9 mouse cellular contexts compared by ENCODE assay signal in the genomic region with DNA sequence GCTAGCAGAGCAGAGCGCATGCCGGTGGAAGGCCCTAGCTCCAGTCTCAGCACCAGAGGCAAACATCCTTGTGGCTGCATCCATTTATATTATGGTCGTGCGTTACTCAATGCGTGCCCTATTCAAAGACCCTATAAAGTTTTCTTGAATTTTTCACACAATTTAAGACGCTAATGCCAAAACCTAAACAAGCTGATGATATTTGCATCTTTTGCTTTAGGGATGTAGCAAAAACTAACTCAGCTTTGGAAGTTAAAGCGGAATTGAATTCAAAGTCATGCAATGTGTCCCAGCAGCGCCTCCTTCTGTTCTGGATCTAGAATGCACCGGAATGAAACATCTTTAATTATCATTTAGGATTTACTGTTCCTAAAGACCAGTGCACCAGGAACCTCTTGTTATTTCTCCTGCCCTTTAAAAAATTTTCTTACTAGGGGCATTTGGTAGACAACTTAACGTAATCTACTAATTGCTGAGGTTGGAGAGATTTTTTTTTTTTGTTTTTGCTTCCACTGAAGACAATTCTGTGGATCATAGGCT. TPM values are rescaled to one million over a fixed set of nuclear protein-coding genes. Genes with fewer than 3 reads are reported as not detected.
A peak's percentile ranks its signal among the peaks of the same experiment; 100 is the strongest.
DNase-seq lines count a peak whose midpoint lies in the region; ATAC-seq lines count a peak whose summit lies in the region.
"Had no signal": no experiment of that assay in that cellular context is flagged by ENCODE, and none has a peak within 500 bp of the region (broad histone marks: within the 10 kb centered on the region; RNA-seq: fewer than 3 reads in every experiment).

No protein-coding gene starts in this region.

- no peaks in the 10 kb centered on the region for H3K4me1 ChIP-seq in limb, embryonic 11.5 days (ENCODE audit: control insufficient read depth, insufficient read depth, low read length)
- no peaks in the 10 kb centered on the region for H3K4me1 ChIP-seq in limb, embryonic 10.5 days
- H3K4me1 ChIP-seq: heart, embryonic 13.5 days had no signal

- H3K9ac ChIP-seq in limb, embryonic 11.5 days (ENCODE audit: low read length) = no peak overlapping the region
- H3K9ac ChIP-seq: heart, embryonic 13.5 days had no signal

- H3K4me2 ChIP-seq in limb, embryonic 11.5 days (ENCODE audit: low read depth, severe bottlenecking) = no peak overlapping the region
- H3K4me2 ChIP-seq: heart, embryonic 13.5 days had no signal

- H3K27me3 ChIP-seq in limb, embryonic 11.5 days (ENCODE audit: control insufficient read depth, insufficient read depth, low read length) = no peaks in the 10 kb centered on the region
- no peaks in the 10 kb centered on the region for H3K27me3 ChIP-seq in limb, embryonic 10.5 days (ENCODE audit: low read depth, poor library complexity, severe bottlenecking)
- H3K27me3 ChIP-seq: heart, embryonic 13.5 days had no signal

- H3K36me3 ChIP-seq in limb, embryonic 11.5 days (ENCODE audit: control insufficient read depth, insufficient read depth, low read length) = no peaks in the 10 kb centered on the region
- H3K36me3 ChIP-seq in limb, embryonic 10.5 days = no peaks in the 10 kb centered on the region
- H3K36me3 ChIP-seq: heart, embryonic 13.5 days had no signal

- peak; percentile 17 to 36 for DNase-seq in cerebellum, adult 18-20 months
- DNase-seq in limb, embryonic 11.5 days (ENCODE audit: low spot score) = peak; percentile 72
- DNase-seq in limb, embryonic 10.5 days (ENCODE audit: low spot score) = no peak
- peak; percentile 68 for DNase-seq in c-Kit-positive CD71-positive TER-119-negative erythroid progenitor cells, embryonic 14.5 days (ENCODE audit: low read depth)
- peak; percentile 21 to 57 for DNase-seq in kidney, postnatal 36 days
- peak; percentile 66 for DNase-seq in mesoderm, embryonic 11.5 days (ENCODE audit: low read depth, low spot score)
- DNase-seq in spleen, adult 12 weeks (ENCODE audit: low spot score) = no peak

- 34% methylated on average over 10 of the region's 10 CpGs for WGBS in limb, embryonic 11.5 days
- 33% methylated on average over 10 of the region's 10 CpGs for WGBS in limb, embryonic 10.5 days

- H3K27ac ChIP-seq in limb, embryonic 11.5 days (replicated peaks; ENCODE audit: low read depth, low read length) = no peak overlapping the region
- no peak overlapping the region for H3K27ac ChIP-seq in limb, embryonic 10.5 days
- H3K27ac ChIP-seq: heart, embryonic 13.5 days had no signal

- no peak overlapping the region for H3K4me3 ChIP-seq in limb, embryonic 11.5 days (ENCODE audit: low read depth, low read length)
- no peak overlapping the region for H3K4me3 ChIP-seq in limb, embryonic 10.5 days
- H3K4me3 ChIP-seq: heart, embryonic 13.5 days had no signal

- no peaks in the 10 kb centered on the region for H3K9me3 ChIP-seq in limb, embryonic 11.5 days (ENCODE audit: control insufficient read depth, low read length)
- H3K9me3 ChIP-seq in limb, embryonic 10.5 days (replicated peaks) = no peaks in the 10 kb centered on the region
- H3K9me3 ChIP-seq: heart, embryonic 13.5 days had no signal

- ATAC-seq in cerebellum, adult (ENCODE audit: insufficient number of reproducible peaks, low FRiP score, low TSS enrichment) = no peak
- no peak for ATAC-seq in limb, embryonic 11.5 days (ENCODE audit: insufficient number of reproducible peaks, low FRiP score, low TSS enrichment, low read depth)

RNA-seq across cellular contexts. Expression of a gene that starts 47.2 kb away (rescaled TPM):
- 0.75 and 0.91 TPM in 2 replicates for polyA plus RNA-seq in limb, embryonic 11.5 days (2014; fragmentation: Nextera tagmentation; extraction: Ambion mirVana)
- 0.86 and 1.2 TPM in 2 replicates for polyA plus RNA-seq in limb, embryonic 10.5 days (2016; fragmentation: Nextera tagmentation; extraction: Ambion mirVana)

Comparison
In these comparisons a context has a peak if more than half of its experiments do, and no peak if none do; other contexts are left out.
1. DNase-seq: peak in cerebellum, adult 18-20 months (2 of 2), limb, embryonic 11.5 days (single experiment), c-Kit-positive CD71-positive TER-119-negative erythroid progenitor cells, embryonic 14.5 days (single experiment), kidney, postnatal 36 days (2 of 2) and mesoderm, embryonic 11.5 days (single experiment); none in limb, embryonic 10.5 days (single experiment) and spleen, adult 12 weeks (single experiment).